ENCODE assay signal across 9 mouse cellular contexts in the genomic region with DNA sequence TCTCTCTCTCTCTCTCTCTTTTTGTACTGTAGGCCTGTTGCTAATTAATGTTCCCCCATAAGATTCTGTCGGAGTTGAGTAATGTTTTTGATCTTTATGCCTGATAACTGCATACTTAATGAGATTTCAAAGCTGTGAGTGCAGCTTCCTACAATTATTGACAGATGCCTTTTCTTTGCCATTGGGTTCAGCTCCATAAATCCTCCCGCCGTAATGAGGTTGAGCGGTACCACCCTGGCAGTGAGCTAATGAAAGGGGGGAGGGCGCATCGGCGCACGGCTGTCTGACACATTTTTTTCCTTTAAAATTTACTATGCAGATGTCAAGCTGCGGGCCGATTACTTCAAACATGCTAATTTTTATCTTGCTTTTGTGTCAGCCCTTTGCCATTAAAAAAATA. TPM values are rescaled to one million over a fixed set of nuclear protein-coding genes. Genes with fewer than 3 reads are reported as not detected.
DNase-seq lines count a peak whose midpoint lies in the region; ATAC-seq and TF ChIP-seq lines count a peak whose summit lies in the region.
"Had no signal": no experiment of that assay in that cellular context is flagged by ENCODE, and none has a peak within 500 bp of the region (broad histone marks: within the 10 kb centered on the region; RNA-seq: fewer than 3 reads in every experiment).

No protein-coding gene starts in this region.

- intact Hi-C loops in heart, postnatal 10 days (cut with DNase I) = loop anchor here (10.0 kb wide), 1 partner anchor 632 kb away; no protein-coding TSS in a partner anchor

- no peaks in the 10 kb centered on the region for H3K36me3 ChIP-seq in heart, embryonic 13.5 days
- H3K36me3 ChIP-seq in midbrain, embryonic 12.5 days = no peaks in the 10 kb centered on the region

- H3K9me3 ChIP-seq in heart, embryonic 13.5 days = no peaks in the 10 kb centered on the region
- no peaks in the 10 kb centered on the region for H3K9me3 ChIP-seq in midbrain, embryonic 12.5 days

- no peak overlapping the region for H3K9ac ChIP-seq in heart, embryonic 13.5 days
- H3K9ac ChIP-seq in midbrain, embryonic 12.5 days (replicated peaks) = no peak overlapping the region

- 64% methylated on average over 10 of the region's 10 CpGs for WGBS in heart, embryonic 13.5 days
- WGBS in midbrain, embryonic 12.5 days = 24% methylated on average over 10 of the region's 10 CpGs

- DNase-seq in heart, postnatal 10 days = no peak
- peak; percentile 91 for DNase-seq in brain, embryonic 14.5 days (ENCODE audit: low read depth)
- peak; percentile 74 for DNase-seq in forelimb bud, embryonic 11.5 days (ENCODE audit: low read depth, low spot score)
- DNase-seq in yolk sac, embryonic 10.5 days (ENCODE audit: low spot score) = no peak
- no peak for DNase-seq in c-Kit-positive CD71-positive TER-119-positive erythroid progenitor cells, embryonic 14.5 days (ENCODE audit: low spot score)
- DNase-seq in cerebellum, adult 11-12 months = no peak
- DNase-seq: cerebellum, postnatal 36 days had no signal

- peaks cover 24% of the 10 kb centered on the region for H3K4me1 ChIP-seq in heart, embryonic 13.5 days
- peaks cover 57% of the 10 kb centered on the region for H3K4me1 ChIP-seq in midbrain, embryonic 12.5 days

- H3K27ac ChIP-seq in heart, embryonic 13.5 days (replicated peaks) = no peak overlapping the region
- 0 out of 2 replicates have a peak overlapping the region, but pooled peaks have one; percentile 61 for H3K27ac ChIP-seq in midbrain, embryonic 12.5 days (replicated peaks)

- TF ChIP-seq CTCF in brain, embryonic 14.5 days (IDR thresholded peaks at IDR 0.05; ENCODE audit: borderline replicate concordance, extremely low read depth, insufficient read depth, insufficient read length) = no peak

- H3K4me2 ChIP-seq in heart, embryonic 13.5 days = peak overlapping the region; percentile 62
- H3K4me2 ChIP-seq in midbrain, embryonic 12.5 days (replicated peaks) = peak overlapping the region; percentile 17; the same call in 1 of the 2 replicates

- no peak for ATAC-seq in heart, embryonic 13.5 days (ENCODE audit: extremely low read depth, insufficient number of reproducible peaks, low FRiP score, low TSS enrichment)
- peak; percentile 67 for ATAC-seq in midbrain, embryonic 12.5 days (ENCODE audit: low FRiP score, low read depth)

- H3K27me3 ChIP-seq in heart, embryonic 13.5 days (replicated peaks) = peaks cover 8% of the 10 kb centered on the region; the same call in 1 of the 2 replicates
- H3K27me3 ChIP-seq in midbrain, embryonic 12.5 days = 0 out of 2 replicates have a peak, but pooled peaks cover 3% of the 10 kb centered on the region

- no peak overlapping the region for H3K4me3 ChIP-seq in heart, embryonic 13.5 days
- no peak overlapping the region for H3K4me3 ChIP-seq in midbrain, embryonic 12.5 days

- no peak for TF ChIP-seq POLR2A in brain, embryonic 14.5 days (IDR thresholded peaks at IDR 0.05; ENCODE audit: borderline replicate concordance, extremely low read depth, insufficient read depth, insufficient read length, poor library complexity, severe bottlenecking)

RNA-seq across cellular contexts. Expression of a gene that starts 9.3 kb away (rescaled TPM):
- 2.7 TPM in 2 replicates for polyA plus RNA-seq in heart, embryonic 13.5 days (2015; fragmentation: Nextera tagmentation; extraction: Ambion mirVana)
- 1 to 10 TPM; 7.3 to 7.4 TPM for total RNA-seq in heart, postnatal 10 days (2021)
- polyA plus RNA-seq in brain, embryonic 14.5 days (2012; rRNA removed) = 22.7 and 34.9 TPM in 2 replicates
- polyA plus RNA-seq in midbrain, embryonic 12.5 days (2016; fragmentation: Nextera tagmentation; extraction: Ambion mirVana) = 4.9 and 5.6 TPM in 2 replicates

Comparison
In these comparisons a context has a peak if more than half of its experiments do, and no peak if none do; other contexts are left out.
1. DNase-seq: peak in brain, embryonic 14.5 days (single experiment) and forelimb bud, embryonic 11.5 days (single experiment); none in heart, postnatal 10 days (0 of 2), yolk sac, embryonic 10.5 days (single experiment), c-Kit-positive CD71-positive TER-119-positive erythroid progenitor cells, embryonic 14.5 days (single experiment) and cerebellum, adult 11-12 months (single experiment).